Mouse (Mus musculus) lung, embryonic 16.5 days (tissue): Measurements from ENCODE around the gene Helb. TPM values are rescaled to one million over a fixed set of nuclear protein-coding genes. Genes with fewer than 3 reads are reported as not detected.

Experiments
- ATAC-seq: fragments of 200-750 bp; cut with Nextera tagmentation; 2 replicates; pipeline ENCODE4 v1.8.0; 2017; ENCODE audit warnings: low read depth, mild to moderate bottlenecking, moderate library complexity
- H3K27ac ChIP-seq: fragments of 300-500 bp; sonication (generic); 2 replicates; pipeline ENCODE4 v1.5.1; 2014; ENCODE audit warnings: mild to moderate bottlenecking, control low read depth, low read length
- H3K27me3 ChIP-seq: fragments of 300-500 bp; sonication (generic); 2 replicates; pipeline ENCODE4 v1.6.1; 2014; ENCODE audit warnings: low read depth, low read length, mixed read lengths; ENCODE audit not compliant: control insufficient read depth, insufficient read depth
- H3K36me3 ChIP-seq: fragments of 300-500 bp; sonication (generic); 2 replicates; pipeline ENCODE4 v1.6.1; 2014; ENCODE audit warnings: low read length; ENCODE audit not compliant: control insufficient read depth, insufficient read depth
- H3K4me1 ChIP-seq: fragments of 300-500 bp; sonication (generic); replicated peaks from 2 replicates; pipeline ENCODE4 v1.6.1; 2014; ENCODE audit warnings: low read length, mixed read lengths; ENCODE audit not compliant: control insufficient read depth, insufficient read depth
- H3K4me2 ChIP-seq: fragments of 300-500 bp; sonication (generic); 2 replicates; pipeline ENCODE4 v1.6.1; 2014; ENCODE audit warnings: low read depth, low read length, control low read depth
- H3K4me3 ChIP-seq: fragments of 300-500 bp; sonication (generic); 2 replicates; pipeline ENCODE4 v1.5.1; 2014; ENCODE audit warnings: mild to moderate bottlenecking, low read length, control low read depth
- H3K9ac ChIP-seq: fragments of 300-500 bp; sonication (generic); 2 replicates; pipeline ENCODE4 v1.6.1; 2014; ENCODE audit warnings: low read length, control low read depth
- H3K9me3 ChIP-seq: fragments of 300-500 bp; sonication (generic); 2 replicates; pipeline ENCODE4 v1.6.1; 2016; ENCODE audit warnings: low read length; ENCODE audit not compliant: control insufficient read depth
- WGBS: fragments of 180-500 bp; shearing (Covaris S2); extraction: QIAGEN DNeasy Blood & Tissue Kit; methylation state at CpG from one replicate; pipeline ENCODE4 v1.1.7; 2014; 5-methylcytosine and 5-hydroxymethylcytosine counted together
- polyA plus RNA-seq: library from polyadenylated mRNA; unstranded; fragments of >200 nt; fragmentation: Nextera tagmentation; extraction: Ambion mirVana; gene quantifications from 2 replicates; pipeline ENCODE4 v1.2.1, GENCODE M21; 2015

Helb gene
- polyA plus RNA-seq, 1 experiment from 2014 or later, result 6.1 TPM

DNA sequence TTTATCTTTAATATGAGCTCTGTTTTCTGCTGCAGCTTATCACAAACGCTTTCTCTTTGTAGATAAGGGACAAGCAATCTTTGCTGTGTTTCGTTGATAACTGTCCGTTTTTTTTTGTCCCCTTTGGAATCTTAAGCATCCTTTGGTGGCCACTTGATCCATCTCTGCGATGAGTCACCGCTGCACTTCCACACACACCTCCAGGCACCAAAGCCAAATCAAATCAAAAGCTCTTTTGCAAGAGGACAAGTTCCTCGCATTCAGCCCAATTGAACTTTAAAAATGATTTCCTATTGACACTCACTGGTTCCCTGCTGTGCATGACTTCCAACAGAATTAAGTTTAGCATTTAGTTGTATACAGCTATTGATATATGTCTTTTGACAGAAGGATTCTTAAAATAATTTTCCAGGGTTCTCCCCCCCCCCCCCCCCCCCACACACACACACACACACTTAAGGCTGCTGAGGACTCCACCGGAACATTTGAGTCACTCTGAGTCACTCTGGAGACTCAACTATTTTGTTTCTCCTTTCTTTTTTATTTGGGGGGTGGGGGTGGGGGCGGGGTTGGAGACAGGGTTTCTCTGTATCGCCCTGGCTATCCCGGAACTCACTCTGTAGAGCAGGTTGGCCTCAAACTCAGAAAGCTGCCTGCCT is 52.1 kb downstream of the Helb start:
- Histone ChIP-seq H3K4me3 (no peak overlapping the region), H3K4me1 (no peaks in the 10 kb centered on the region), H3K27me3 (no peaks in the 10 kb centered on the region), H3K27ac (no peak overlapping the region), H3K36me3 (no peaks in the 10 kb centered on the region), H3K9ac (no peak overlapping the region), H3K4me2 (no peak overlapping the region), H3K9me3 (no peaks in the 10 kb centered on the region)
- WGBS, result 44% methylated on average over 10 of the region's 10 CpGs
- ATAC-seq, result no peak

DNA sequence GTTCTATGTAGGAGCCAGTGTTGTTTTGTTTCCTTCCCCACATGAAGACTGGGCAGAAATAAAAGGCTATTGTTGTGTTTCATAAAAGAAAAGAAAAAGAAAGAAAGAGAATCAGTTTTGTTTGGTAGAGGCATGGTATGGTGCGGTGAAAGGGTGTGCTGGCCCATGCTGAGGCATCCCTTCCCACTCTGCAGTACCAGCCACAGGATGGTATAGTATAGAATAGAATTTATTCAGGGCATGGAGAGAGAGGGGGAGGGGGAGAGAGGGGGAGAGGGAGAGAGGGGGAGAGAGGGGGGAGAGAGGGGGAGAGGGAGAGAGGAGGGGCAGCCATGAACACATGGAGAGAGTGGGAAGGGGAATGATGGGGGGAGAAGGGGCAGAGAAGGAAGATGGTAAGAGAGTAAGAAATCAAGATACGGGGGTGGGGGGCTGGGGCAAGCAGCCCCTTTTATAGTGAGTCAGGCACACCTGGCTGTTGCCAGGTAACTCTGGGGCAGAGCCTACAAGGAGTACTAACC is 68.0 kb downstream of the Helb start:
- Histone ChIP-seq H3K9me3 (no peaks in the 10 kb centered on the region), H3K4me1 (no peaks in the 10 kb centered on the region), H3K36me3 (no peaks in the 10 kb centered on the region), H3K4me3 (no peak overlapping the region), H3K9ac (no peak overlapping the region), H3K4me2 (no peak overlapping the region), H3K27ac (no peak overlapping the region), H3K27me3 (no peaks in the 10 kb centered on the region)
- WGBS, result 85% methylated on average over 2 of the region's 2 CpGs
- ATAC-seq, result no peak

DNA sequence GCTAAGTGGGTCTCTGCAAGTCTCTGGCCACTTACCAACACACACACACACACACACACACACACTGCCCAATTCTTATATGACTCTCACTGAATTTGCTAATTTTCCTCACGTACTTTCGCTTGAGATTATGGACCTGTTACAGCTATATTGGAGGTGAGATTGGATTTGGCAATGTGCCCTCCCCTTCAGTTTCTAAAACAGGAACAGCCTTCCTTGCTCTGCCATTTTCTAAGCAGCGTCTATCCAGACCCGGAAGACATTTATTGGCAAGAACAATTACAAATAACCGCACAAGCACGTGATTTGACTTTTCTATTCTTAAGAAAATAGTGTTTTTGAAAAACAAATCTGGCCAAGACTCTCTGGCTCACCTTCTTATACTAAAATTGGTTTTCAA is 68.5 kb downstream of the Helb start:
- H3K27me3 ChIP-seq, result no peaks in the 10 kb centered on the region
- no peak overlapping the region for H3K9ac ChIP-seq
- ATAC-seq, result no peak
- no peaks in the 10 kb centered on the region for H3K36me3 ChIP-seq
- no peak overlapping the region for H3K4me3 ChIP-seq
- WGBS, result 90% methylated on average over 6 of the region's 6 CpGs
- no peaks in the 10 kb centered on the region for H3K9me3 ChIP-seq
- no peaks in the 10 kb centered on the region for H3K4me1 ChIP-seq
- H3K4me2 ChIP-seq, result no peak overlapping the region
- no peak overlapping the region for H3K27ac ChIP-seq

DNA sequence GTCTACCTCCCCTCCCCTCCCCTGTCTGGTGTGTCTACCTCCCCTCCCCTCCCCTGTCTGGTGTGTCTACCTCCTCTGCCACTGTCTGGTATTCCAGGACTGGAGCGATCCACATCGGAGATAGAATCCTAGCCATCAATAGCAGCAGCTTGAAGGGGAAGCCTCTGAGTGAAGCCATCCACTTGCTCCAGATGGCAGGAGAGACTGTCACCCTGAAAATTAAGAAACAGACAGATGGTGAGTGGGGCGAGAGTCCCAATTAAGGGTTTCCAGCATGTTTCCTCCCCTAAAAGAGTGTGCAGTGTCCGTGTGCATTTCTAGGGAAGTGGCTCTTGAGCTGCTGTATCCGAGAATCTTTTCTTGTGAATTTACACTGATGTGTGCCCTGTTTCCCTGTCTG is 74.6 kb downstream of the Helb start:
- Histone ChIP-seq H3K4me2 (no peak overlapping the region), H3K27ac (no peak overlapping the region), H3K9me3 (no peaks in the 10 kb centered on the region), H3K4me1 (no peaks in the 10 kb centered on the region), H3K9ac (no peak overlapping the region), H3K36me3 (no peaks in the 10 kb centered on the region), H3K27me3 (no peaks in the 10 kb centered on the region), H3K4me3 (no peak overlapping the region)
- WGBS, result 90% methylated on average over 5 of the region's 5 CpGs
- ATAC-seq, result no peak

GRCm38 (mm10) chr10:120035824-120036223 is 77.0 kb downstream of the Helb start:
- Histone ChIP-seq H3K9ac (no peak overlapping the region), H3K27ac (no peak overlapping the region), H3K36me3 (no peaks in the 10 kb centered on the region), H3K9me3 (no peaks in the 10 kb centered on the region), H3K4me1 (no peaks in the 10 kb centered on the region), H3K4me3 (no peak overlapping the region), H3K27me3 (no peaks in the 10 kb centered on the region), H3K4me2 (no peak overlapping the region)
- ATAC-seq, result no peak
- 68% methylated on average over 6 of the region's 6 CpGs for WGBS

DNA sequence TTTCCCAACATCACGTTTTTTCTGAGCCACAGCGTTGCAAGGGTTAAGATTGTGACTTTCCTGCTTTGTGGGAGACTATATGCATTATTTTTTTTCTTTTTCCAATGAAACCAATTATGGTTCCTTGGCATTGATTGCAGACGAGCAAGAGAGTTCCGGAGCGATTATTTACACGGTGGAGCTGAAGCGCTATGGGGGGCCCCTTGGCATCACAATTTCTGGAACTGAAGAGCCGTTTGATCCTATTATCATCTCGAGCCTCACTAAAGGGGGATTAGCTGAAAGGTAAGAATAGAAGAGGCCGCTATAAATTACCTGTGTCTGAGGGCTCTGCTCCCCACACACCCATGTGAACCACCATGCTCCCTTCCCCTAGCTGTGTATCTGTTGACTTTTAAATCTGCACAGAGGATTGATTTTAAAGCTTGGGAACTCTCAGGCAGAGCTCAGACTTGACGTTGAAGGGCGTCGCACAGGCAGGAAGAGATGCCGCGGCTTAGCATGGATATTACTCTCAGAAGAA is 77.5 kb downstream of the Helb start:
- Histone ChIP-seq H3K4me3 (no peak overlapping the region), H3K36me3 (no peaks in the 10 kb centered on the region), H3K27me3 (no peaks in the 10 kb centered on the region), H3K9ac (no peak overlapping the region), H3K9me3 (no peaks in the 10 kb centered on the region), H3K27ac (no peak overlapping the region), H3K4me1 (no peaks in the 10 kb centered on the region), H3K4me2 (no peak overlapping the region)
- no peak for ATAC-seq
- 60% methylated on average over 15 of the region's 15 CpGs for whole genome bisulfite sequencing

DNA sequence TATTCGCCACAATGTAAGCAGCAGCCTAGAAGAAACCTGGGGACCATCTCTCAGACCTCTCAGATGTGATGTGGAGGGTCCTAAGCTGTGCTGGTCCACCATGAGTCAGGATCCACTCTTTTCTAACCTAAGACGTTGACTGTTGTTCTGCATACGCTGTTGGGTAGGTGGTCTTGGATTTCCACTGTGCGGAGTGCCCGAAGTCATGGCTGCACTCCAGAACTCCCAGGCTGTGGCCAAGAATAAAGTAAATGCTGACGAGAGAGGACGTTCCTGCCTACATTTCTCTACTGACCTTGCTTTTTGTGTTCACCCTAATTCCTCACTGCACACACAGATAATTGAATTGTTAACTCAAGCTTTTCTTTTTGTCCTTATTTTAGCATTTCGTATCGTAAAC is 78.9 kb downstream of the Helb start:
- H3K36me3 ChIP-seq, result no peaks in the 10 kb centered on the region
- no peaks in the 10 kb centered on the region for H3K4me1 ChIP-seq
- H3K9me3 ChIP-seq, result no peaks in the 10 kb centered on the region
- no peak overlapping the region for H3K27ac ChIP-seq
- H3K4me3 ChIP-seq, result no peak overlapping the region
- no peak overlapping the region for H3K9ac ChIP-seq
- H3K27me3 ChIP-seq, result no peaks in the 10 kb centered on the region
- no peak for ATAC-seq
- 81% methylated on average over 9 of the region's 9 CpGs for WGBS
- no peak overlapping the region for H3K4me2 ChIP-seq

Other genes with a start within 250 kb of the Helb start
- 99.3 and 102 TPM in 2 replicates for gene Tmbim4, start 88.6 kb upstream of the Helb start, polyA plus RNA-seq
- 1.2 and 1.3 TPM in 2 replicates for gene Irak3, start 89.1 kb upstream of the Helb start, polyA plus RNA-seq
- 44.6 and 46.2 TPM in 2 replicates for gene Llph, start 114.1 kb upstream of the Helb start, polyA plus RNA-seq